Mouse (Mus musculus) spleen, adult 12 weeks (tissue): ENCODE results near the gene Hoxc9.

Experiments
- DNase-seq: peaks from one replicate; pipeline ENCODE4 v3.0.0; 2022; ENCODE audit warnings: low spot score

The Hoxc9 gene

GRCm38 (mm10) chr15:103021544-103021943 lies 45.3 kb downstream of the Hoxc9 start:
- no peak for DNase-seq

- no peak for DNase-seq
Observed at GRCm38 (mm10) chr15:103024131-103024530, 47.9 kb downstream of the Hoxc9 start.

- no peak for DNase-seq
Observed at GRCm38 (mm10) chr15:103027266-103028235, 51.3 kb downstream of the Hoxc9 start.

GRCm38 (mm10) chr15:103028916-103029512 lies 52.8 kb downstream of the Hoxc9 start:
- no peak for DNase-seq

DNA sequence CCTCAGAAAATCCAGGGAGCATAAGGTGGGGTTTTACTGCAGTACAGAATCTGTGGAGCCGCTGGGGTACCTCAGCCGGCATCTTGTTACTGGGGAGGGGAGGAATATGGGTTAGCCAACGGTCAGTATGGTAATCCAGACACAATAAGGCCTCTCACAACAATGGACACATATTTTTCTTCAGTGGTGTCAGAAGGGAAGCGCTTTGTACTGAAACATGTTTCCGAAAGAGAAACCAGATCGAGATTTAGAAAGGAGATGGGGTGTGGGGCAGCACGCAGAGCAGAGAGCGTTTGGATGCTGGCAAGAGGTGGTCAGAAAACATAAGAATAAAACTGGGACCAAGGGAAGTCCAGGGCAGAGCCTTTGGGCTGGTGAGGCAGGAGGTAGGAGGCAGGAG lies 53.9 kb downstream of the Hoxc9 start:
- DNase-seq, result no peak

DNA sequence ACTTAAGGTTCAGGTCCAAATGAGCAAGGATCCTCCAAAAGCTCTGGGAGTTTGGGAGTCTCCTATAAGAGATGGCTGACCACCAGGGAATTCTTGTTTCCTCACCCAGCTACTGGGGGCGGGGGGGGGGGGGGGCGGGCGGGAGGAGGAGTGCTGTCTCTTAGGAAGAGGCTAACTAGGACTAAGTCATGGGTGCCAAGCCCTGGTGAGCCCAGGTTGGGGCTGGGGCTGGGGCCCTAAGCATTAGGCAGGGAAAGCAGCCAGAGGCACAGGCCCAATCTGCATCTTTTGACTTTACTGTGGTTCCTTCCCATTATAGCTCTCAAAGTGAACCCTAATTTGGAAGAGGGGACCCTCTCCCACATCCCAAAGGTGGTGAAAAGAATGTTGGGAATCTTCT lies 55.9 kb downstream of the Hoxc9 start:
- no peak for DNase-seq

GRCm38 (mm10) chr15:103032646-103033575 lies 56.7 kb downstream of the Hoxc9 start:
- no peak for DNase-seq

DNA sequence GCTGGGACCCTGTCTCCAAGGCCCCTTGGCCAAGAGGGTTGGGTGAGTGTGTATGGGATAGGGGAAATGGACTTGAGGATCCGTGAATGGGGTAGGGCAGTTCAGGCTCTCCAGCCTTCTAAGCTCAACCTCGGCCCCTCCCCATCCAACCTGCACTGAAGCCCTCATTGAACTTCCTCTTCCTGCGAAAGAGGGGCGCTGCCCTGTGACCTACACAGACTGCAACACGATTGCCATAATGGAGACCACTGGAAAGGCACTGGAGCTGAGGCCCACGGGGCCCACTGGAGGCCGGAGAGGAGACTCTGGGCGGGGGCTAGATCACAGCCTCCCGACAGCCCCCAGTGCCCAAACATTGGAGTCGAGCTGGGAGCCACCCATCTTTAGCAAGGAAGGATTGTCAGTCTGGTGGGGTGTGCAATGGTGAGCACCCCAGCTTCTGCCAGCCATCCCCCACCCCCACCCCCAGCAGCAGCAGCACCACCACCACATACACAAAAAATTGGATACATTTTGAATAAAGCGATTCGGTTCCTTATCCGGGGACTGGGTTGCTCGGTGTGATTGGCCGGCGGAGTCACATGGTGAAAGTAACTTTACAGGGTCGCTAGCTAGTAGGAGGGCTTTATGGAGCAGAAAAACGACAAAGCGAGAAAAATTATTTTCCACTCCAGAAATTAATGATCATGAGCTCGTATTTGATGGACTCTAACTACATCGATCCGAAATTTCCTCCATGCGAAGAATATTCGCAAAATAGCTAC lies 58.0 kb downstream of the Hoxc9 start:
- no peak for DNase-seq
